Mouse (Mus musculus) right cerebral cortex, adult 18-20 months (tissue): ENCODE results near the gene Uvrag.

Experiments used
- DNase-seq: peaks from one replicate; pipeline ENCODE4 v3.0.0; 2022; ENCODE audit warnings: mixed read lengths

Gene Uvrag

GRCm38 (mm10) chr7:99052471-99053241 lies 88.3 kb downstream of the Uvrag start:
- no peak for DNase-seq

GRCm38 (mm10) chr7:99050882-99051281 lies 90.1 kb downstream of the Uvrag start:
- no peak for DNase-seq

GRCm38 (mm10) chr7:99049897-99050296 lies 91.0 kb downstream of the Uvrag start:
- no peak for DNase-seq

- DNase-seq: peak; percentile 64
These were observed 94.3 kb downstream of the Uvrag start for GRCm38 (mm10) chr7:99046545-99047206.

GRCm38 (mm10) chr7:99045525-99045924 lies 95.4 kb downstream of the Uvrag start:
- DNase-seq: no peak

- no peak for DNase-seq
These were observed 97.0 kb downstream of the Uvrag start for GRCm38 (mm10) chr7:99043923-99044322.

- DNase-seq: no peak
These were observed 97.6 kb downstream of the Uvrag start for GRCm38 (mm10) chr7:99043322-99043721.

- DNase-seq: no peak
These were observed 99.1 kb downstream of the Uvrag start for GRCm38 (mm10) chr7:99041818-99042217.

GRCm38 (mm10) chr7:99039912-99040311 lies 101.0 kb downstream of the Uvrag start:
- DNase-seq: peak; percentile 44

GRCm38 (mm10) chr7:99036284-99036683 lies 104.7 kb downstream of the Uvrag start:
- no peak for DNase-seq

GRCm38 (mm10) chr7:99034909-99035308 lies 106.0 kb downstream of the Uvrag start:
- no peak for DNase-seq

GRCm38 (mm10) chr7:99033838-99034237 lies 107.1 kb downstream of the Uvrag start:
- no peak for DNase-seq

GRCm38 (mm10) chr7:99033314-99033713 lies 107.6 kb downstream of the Uvrag start:
- DNase-seq: no peak

GRCm38 (mm10) chr7:99032051-99032450 lies 108.9 kb downstream of the Uvrag start:
- DNase-seq: no peak

- DNase-seq: no peak
These were observed 112.8 kb downstream of the Uvrag start for GRCm38 (mm10) chr7:99028108-99028507.

GRCm38 (mm10) chr7:99027185-99027584 lies 113.8 kb downstream of the Uvrag start:
- DNase-seq: no peak

GRCm38 (mm10) chr7:99025989-99026388 lies 115.0 kb downstream of the Uvrag start:
- DNase-seq: no peak

- no peak for DNase-seq
These were observed 115.7 kb downstream of the Uvrag start for GRCm38 (mm10) chr7:99025265-99025664.

GRCm38 (mm10) chr7:99024791-99025190 lies 116.2 kb downstream of the Uvrag start:
- no peak for DNase-seq

GRCm38 (mm10) chr7:99023931-99024330 lies 117.0 kb downstream of the Uvrag start:
- DNase-seq: peak; percentile 48

GRCm38 (mm10) chr7:99021277-99021676 lies 119.7 kb downstream of the Uvrag start:
- no peak for DNase-seq

GRCm38 (mm10) chr7:99020353-99020752 lies 120.6 kb downstream of the Uvrag start:
- DNase-seq: no peak

GRCm38 (mm10) chr7:99017224-99017844 lies 123.6 kb downstream of the Uvrag start:
- no peak for DNase-seq

GRCm38 (mm10) chr7:99015914-99016313 lies 125.0 kb downstream of the Uvrag start:
- no peak for DNase-seq
